Mouse (Mus musculus) adipocyte (in vitro differentiated cells): Measurements from ENCODE around the gene Gkn3.

ENCODE experiments used
- DNase-seq: peaks from one replicate; pipeline ENCODE4 v3.0.0-alpha.2; 2016; ENCODE audit warnings: low spot score

The Gkn3 gene

GRCm38 (mm10) chr6:87388877-87389276 lies at the start of gene Gkn3:
TSS of gene Gkn3 (minus strand) at chr6:87388935.
- DNase-seq, result no peak

- DNase-seq, result no peak
Observed at GRCm38 (mm10) chr6:87436745-87437144, 48.0 kb upstream of the Gkn3 start.

- DNase-seq, result no peak
Observed at GRCm38 (mm10) chr6:87435791-87436190, 47.1 kb upstream of the Gkn3 start.

- DNase-seq, result no peak
Observed at GRCm38 (mm10) chr6:87428487-87429044, 39.8 kb upstream of the Gkn3 start, which contains the start of gene Bmp10. TSS of gene Bmp10 (plus strand) at chr6:87428994.

GRCm38 (mm10) chr6:87427616-87428015 lies 38.9 kb upstream of the Gkn3 start:
- DNase-seq, result no peak

GRCm38 (mm10) chr6:87426954-87427353 lies 38.2 kb upstream of the Gkn3 start:
- DNase-seq, result no peak

- no peak for DNase-seq
Observed at GRCm38 (mm10) chr6:87424037-87424816, 35.5 kb upstream of the Gkn3 start.

- DNase-seq, result no peak
Observed at GRCm38 (mm10) chr6:87422304-87422703, 33.6 kb upstream of the Gkn3 start.

- no peak for DNase-seq
Observed at GRCm38 (mm10) chr6:87412011-87412410, 23.3 kb upstream of the Gkn3 start.

GRCm38 (mm10) chr6:87401456-87401855 lies 12.7 kb upstream of the Gkn3 start:
- no peak for DNase-seq

- no peak for DNase-seq
Observed at GRCm38 (mm10) chr6:87399886-87400566, 11.3 kb upstream of the Gkn3 start.

GRCm38 (mm10) chr6:87399137-87399536 lies 10.4 kb upstream of the Gkn3 start:
- peak; percentile 82 for DNase-seq

GRCm38 (mm10) chr6:87394783-87395182 lies 6.0 kb upstream of the Gkn3 start:
- DNase-seq, result no peak

- DNase-seq, result no peak
Observed at GRCm38 (mm10) chr6:87393466-87394205, 4.9 kb upstream of the Gkn3 start.

- no peak for DNase-seq
Observed at GRCm38 (mm10) chr6:87389455-87389989, 787 bp upstream of the Gkn3 start.

GRCm38 (mm10) chr6:87386681-87387080 lies 2.1 kb downstream of the Gkn3 start:
- DNase-seq, result no peak

- peak; percentile 92 for DNase-seq
Observed at GRCm38 (mm10) chr6:87386203-87386602, 2.5 kb downstream of the Gkn3 start.

GRCm38 (mm10) chr6:87384761-87385160 lies 4.0 kb downstream of the Gkn3 start:
- DNase-seq, result peak; percentile 89

GRCm38 (mm10) chr6:87383926-87384691 lies 4.6 kb downstream of the Gkn3 start:
- peak; percentile 56 for DNase-seq

GRCm38 (mm10) chr6:87373057-87373456 lies 15.7 kb downstream of the Gkn3 start, which contains the start of gene Gkn2:
TSS of gene Gkn2 (plus strand) at chr6:87373357.
- DNase-seq, result no peak

GRCm38 (mm10) chr6:87369223-87369622 lies 19.5 kb downstream of the Gkn3 start:
- no peak for DNase-seq
